Mouse (Mus musculus) megakaryocyte, embryonic 14.5 days (primary cell): ENCODE data around the gene Ina. TPM values are rescaled to one million over a fixed set of nuclear protein-coding genes. Genes with fewer than 3 reads are reported as not detected.

ENCODE experiments used
- H3K27me3 ChIP-seq: replicated peaks from 2 replicates; pipeline ENCODE3; 2012; ENCODE audit warnings: inconsistent platforms
- H3K36me3 ChIP-seq: replicated peaks from 2 replicates; pipeline ENCODE3; 2012; ENCODE audit warnings: low read length, inconsistent platforms, mixed read lengths
- H3K4me1 ChIP-seq: 2 replicates; pipeline ENCODE4 v1.6.1; 2012; ENCODE audit warnings: inconsistent platforms
- H3K4me3 ChIP-seq: replicated peaks from 2 replicates; pipeline ENCODE3; 2012; ENCODE audit warnings: moderate library complexity, mild to moderate bottlenecking, inconsistent platforms
- H3K9me3 ChIP-seq: 2 replicates; pipeline ENCODE4 v1.6.1; 2012; ENCODE audit warnings: inconsistent platforms
- FLI1 ChIP-seq: IDR thresholded peaks from 2 replicates; pipeline ENCODE4 v1.6.1; 2012; ENCODE audit warnings: low read length, inconsistent platforms, mixed read lengths
- GATA1 ChIP-seq: IDR thresholded peaks from 3 replicates; pipeline ENCODE4 v1.6.1; 2012; ENCODE audit warnings: mixed read lengths, low read length, inconsistent platforms, borderline replicate concordance
- polyA plus RNA-seq: library from polyadenylated mRNA; stranded (reverse); fragments of >175 nt; gene quantifications from 2 replicates; pipeline ENCODE4 v1.2.3, GENCODE M21; 2012; ENCODE audit warnings: low replicate concordance; ENCODE audit not compliant: insufficient read depth

The Ina gene
- polyA plus RNA-seq, 1 experiment = 0.13 TPM

DNA sequence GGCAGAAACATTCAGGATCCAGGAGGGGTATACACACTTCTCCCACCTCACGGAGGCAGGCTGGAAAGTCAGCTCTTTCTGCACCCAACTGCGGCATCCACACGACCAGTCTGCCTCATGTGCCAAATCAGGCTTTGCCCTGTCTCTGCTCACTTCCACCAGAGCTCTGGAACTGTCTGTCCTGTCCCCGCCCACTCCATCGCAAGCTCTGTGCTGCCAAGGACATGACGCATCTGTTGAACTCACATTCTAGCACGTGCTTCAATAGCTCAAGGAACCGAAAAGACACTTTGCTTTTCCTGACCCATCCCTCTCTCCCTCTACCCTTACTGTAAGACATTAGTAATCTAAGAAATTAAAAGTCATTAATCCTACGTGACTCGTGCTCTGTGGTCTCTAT is 10.5 kb downstream of the Ina start:
- Histone ChIP-seq H3K9me3 (peaks cover 4% of the 10 kb centered on the region), H3K27me3 (peaks cover 38% of the 10 kb centered on the region), H3K4me1 (no peaks in the 10 kb centered on the region), H3K36me3 (no peaks in the 10 kb centered on the region), H3K4me3 (no peak overlapping the region)
- TF ChIP-seq FLI1 = no peak

GRCm38 (mm10) chr19:47026513-47026912 is 12.0 kb downstream of the Ina start:
- no peaks in the 10 kb centered on the region for H3K4me1 ChIP-seq
- no peak overlapping the region for H3K4me3 ChIP-seq
- peaks cover 35% of the 10 kb centered on the region for H3K27me3 ChIP-seq
- peaks cover 4% of the 10 kb centered on the region for H3K9me3 ChIP-seq
- TF ChIP-seq GATA1 = no peak
- H3K36me3 ChIP-seq = no peaks in the 10 kb centered on the region

- Histone ChIP-seq H3K9me3 (peaks cover 4% of the 10 kb centered on the region), H3K4me3 (no peak overlapping the region), H3K36me3 (peaks cover 19% of the 10 kb centered on the region), H3K27me3 (peaks cover 14% of the 10 kb centered on the region), H3K4me1 (peaks cover 1% of the 10 kb centered on the region)
- TF ChIP-seq FLI1 = no peak
- no peak for TF ChIP-seq GATA1
Observed at GRCm38 (mm10) chr19:47029796-47030195, 15.3 kb downstream of the Ina start.

- no peak for TF ChIP-seq FLI1
- TF ChIP-seq GATA1 = no peak
- Histone ChIP-seq H3K27me3 (peaks cover 7% of the 10 kb centered on the region), H3K9me3 (no peaks in the 10 kb centered on the region), H3K36me3 (peaks cover 28% of the 10 kb centered on the region), H3K4me3 (no peak overlapping the region), H3K4me1 (peaks cover 9% of the 10 kb centered on the region)
Observed at GRCm38 (mm10) chr19:47031770-47032169, 17.3 kb downstream of the Ina start.

GRCm38 (mm10) chr19:47034916-47035315 is 20.4 kb downstream of the Ina start:
- Histone ChIP-seq H3K36me3 (peaks cover 47% of the 10 kb centered on the region), H3K4me3 (no peak overlapping the region)

DNA sequence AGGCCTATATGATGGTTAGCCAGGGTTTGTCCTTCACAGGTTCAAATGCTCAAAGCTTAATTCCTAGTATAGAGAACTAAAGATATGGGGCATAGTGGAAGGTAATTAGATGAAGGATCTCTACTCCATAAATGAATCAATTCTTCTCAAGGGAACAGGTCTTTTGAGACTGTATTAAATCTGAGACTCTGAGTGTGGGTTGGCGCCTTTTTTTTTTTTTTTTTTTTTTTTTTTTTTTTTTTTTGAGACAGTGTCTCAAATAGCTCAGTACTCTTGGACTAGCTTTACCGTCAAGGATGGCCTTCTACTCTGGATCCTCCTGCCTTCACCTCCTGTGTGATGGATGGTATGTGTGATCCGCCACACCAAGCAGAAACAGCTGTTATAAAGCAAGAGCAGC is 22.1 kb downstream of the Ina start:
- TF ChIP-seq FLI1 (no peak), GATA1 (no peak)
- no peaks in the 10 kb centered on the region for H3K27me3 ChIP-seq
- H3K9me3 ChIP-seq = no peaks in the 10 kb centered on the region
- H3K4me3 ChIP-seq = no peak overlapping the region
- H3K4me1 ChIP-seq = peaks cover 18% of the 10 kb centered on the region
- peaks cover 58% of the 10 kb centered on the region for H3K36me3 ChIP-seq

More at GRCm38 (mm10) chr19:47034916-47035315, 20.4 kb downstream of the Ina start:
- TF ChIP-seq GATA1 (no peak), FLI1 (no peak)
- Histone ChIP-seq H3K9me3 (no peaks in the 10 kb centered on the region), H3K27me3 (peaks cover 2% of the 10 kb centered on the region), H3K4me1 (peaks cover 9% of the 10 kb centered on the region)

GRCm38 (mm10) chr19:47040720-47041473 is 26.4 kb downstream of the Ina start:
- Histone ChIP-seq H3K4me1 (peaks cover 9% of the 10 kb centered on the region), H3K9me3 (no peaks in the 10 kb centered on the region), H3K4me3 (no peak overlapping the region), H3K27me3 (no peaks in the 10 kb centered on the region), H3K36me3 (peaks cover 42% of the 10 kb centered on the region)
- TF ChIP-seq GATA1 (no peak), FLI1 (no peak)

- peaks cover 9% of the 10 kb centered on the region for H3K4me1 ChIP-seq
- H3K9me3 ChIP-seq = no peaks in the 10 kb centered on the region
- H3K4me3 ChIP-seq = no peak overlapping the region
- TF ChIP-seq FLI1 (no peak), GATA1 (no peak)
- no peaks in the 10 kb centered on the region for H3K27me3 ChIP-seq
- H3K36me3 ChIP-seq = peaks cover 48% of the 10 kb centered on the region
Observed at GRCm38 (mm10) chr19:47043608-47044007, 29.1 kb downstream of the Ina start.

- Histone ChIP-seq H3K4me3 (no peak overlapping the region), H3K9me3 (no peaks in the 10 kb centered on the region), H3K4me1 (peaks cover 26% of the 10 kb centered on the region), H3K27me3 (no peaks in the 10 kb centered on the region), H3K36me3 (peaks cover 31% of the 10 kb centered on the region)
- no peak for TF ChIP-seq GATA1
- no peak for TF ChIP-seq FLI1
Observed at GRCm38 (mm10) chr19:47046343-47046742, 31.8 kb downstream of the Ina start.

GRCm38 (mm10) chr19:47047236-47047833 is 32.8 kb downstream of the Ina start:
- no peak overlapping the region for H3K4me3 ChIP-seq
- H3K9me3 ChIP-seq = no peaks in the 10 kb centered on the region
- H3K36me3 ChIP-seq = peaks cover 29% of the 10 kb centered on the region
- no peak for TF ChIP-seq GATA1
- TF ChIP-seq FLI1 = no peak
- H3K27me3 ChIP-seq = no peaks in the 10 kb centered on the region
- H3K4me1 ChIP-seq = peaks cover 25% of the 10 kb centered on the region

DNA sequence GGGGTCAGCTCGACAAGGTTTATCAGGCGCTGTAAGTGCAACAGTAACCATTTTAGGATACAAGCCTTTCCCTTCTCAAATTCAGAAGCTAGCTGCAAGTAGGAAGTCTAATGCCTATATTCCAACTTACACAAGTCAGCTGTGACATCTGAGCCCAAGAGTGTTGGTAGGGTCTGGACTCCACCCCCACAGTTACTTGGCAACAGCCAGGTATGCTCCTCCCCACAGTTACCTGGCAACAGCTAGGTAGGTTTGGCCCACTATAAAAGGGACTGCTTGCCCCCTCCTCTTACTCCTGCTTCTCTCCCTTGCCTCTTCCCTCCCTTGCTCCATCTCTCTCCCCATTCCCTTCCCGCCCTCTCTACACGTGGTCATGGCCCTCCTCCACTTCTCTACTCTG is 34.6 kb downstream of the Ina start:
- TF ChIP-seq GATA1 (no peak), FLI1 (no peak)
- no peaks in the 10 kb centered on the region for H3K27me3 ChIP-seq
- no peaks in the 10 kb centered on the region for H3K9me3 ChIP-seq
- peaks cover 24% of the 10 kb centered on the region for H3K36me3 ChIP-seq
- peaks cover 25% of the 10 kb centered on the region for H3K4me1 ChIP-seq
- peak overlapping the region; percentile 18 for H3K4me3 ChIP-seq
